Mouse (Mus musculus) embryonic facial prominence, embryonic 11.5 days (tissue): Measurements from ENCODE around the gene Coil. TPM values are rescaled to one million over a fixed set of nuclear protein-coding genes. Genes with fewer than 3 reads are reported as not detected.

Source experiments
- ATAC-seq: fragments of 200-750 bp; cut with Nextera tagmentation; replicated peaks from 2 replicates; pipeline ENCODE4 v1.8.0; 2017; ENCODE audit warnings: low read depth; ENCODE audit not compliant: insufficient number of reproducible peaks, low FRiP score, low TSS enrichment
- DNase-seq: peaks from one replicate; pipeline ENCODE4 v3.0.0-alpha.2; 2015; ENCODE audit warnings: low spot score
- H3K27ac ChIP-seq: fragments of 300-500 bp; sonication (generic); replicated peaks from 2 replicates; pipeline ENCODE4 v1.5.1; 2014; ENCODE audit warnings: mild to moderate bottlenecking, low read depth, low read length, control low read depth
- H3K27me3 ChIP-seq: fragments of 300-500 bp; sonication (generic); 2 replicates; pipeline ENCODE4 v1.6.1; 2014; ENCODE audit warnings: mild to moderate bottlenecking, low read length, moderate library complexity, mixed read lengths; ENCODE audit not compliant: control insufficient read depth, insufficient read depth
- H3K36me3 ChIP-seq: fragments of 300-500 bp; sonication (generic); replicated peaks from 2 replicates; pipeline ENCODE4 v1.6.1; 2014; ENCODE audit warnings: low read depth, mild to moderate bottlenecking, low read length, moderate library complexity, mixed read lengths; ENCODE audit not compliant: control insufficient read depth, insufficient read depth
- H3K4me1 ChIP-seq: fragments of 300-500 bp; sonication (generic); 2 replicates; pipeline ENCODE4 v1.6.1; 2014; ENCODE audit warnings: low read length, mixed read lengths; ENCODE audit not compliant: control insufficient read depth, insufficient read depth
- H3K4me2 ChIP-seq: fragments of 300-500 bp; sonication (generic); 2 replicates; pipeline ENCODE4 v1.6.1; 2014; ENCODE audit warnings: low read depth, mild to moderate bottlenecking, control low read depth, low read length, moderate library complexity
- H3K4me3 ChIP-seq: fragments of 300-500 bp; sonication (generic); 2 replicates; pipeline ENCODE4 v1.5.1; 2014; ENCODE audit warnings: low read depth, low read length, control low read depth
- H3K9ac ChIP-seq: fragments of 300-500 bp; sonication (generic); replicated peaks from 2 replicates; pipeline ENCODE4 v1.6.1; 2014; ENCODE audit warnings: mild to moderate bottlenecking, control low read depth, low read length
- H3K9me3 ChIP-seq: fragments of 300-500 bp; sonication (generic); replicated peaks from 2 replicates; pipeline ENCODE4 v1.6.1; 2016; ENCODE audit warnings: mild to moderate bottlenecking, low read length, inconsistent platforms, mixed read lengths; ENCODE audit not compliant: control insufficient read depth
- WGBS: fragments of 180-500 bp; shearing (Covaris S2); extraction: QIAGEN DNeasy Blood & Tissue Kit; methylation state at CpG from one replicate; pipeline ENCODE4 v1.1.7; 2014; 5-methylcytosine and 5-hydroxymethylcytosine counted together
- polyA plus RNA-seq: library from polyadenylated mRNA; unstranded; fragments of >200 nt; fragmentation: Nextera tagmentation; extraction: Ambion mirVana; gene quantifications from 2 replicates; pipeline ENCODE4 v1.2.1, GENCODE M21; 2014

Coil gene
- polyA plus RNA-seq, 1 experiment from 2014 or later = 22.2 TPM

- no peak overlapping the region for H3K4me3 ChIP-seq
- H3K27ac ChIP-seq = no peak overlapping the region
- H3K9me3 ChIP-seq = no peaks in the 10 kb centered on the region
- WGBS = 86% methylated on average over 5 of the region's 5 CpGs
- no peak overlapping the region for H3K9ac ChIP-seq
- peaks cover 13% of the 10 kb centered on the region for H3K27me3 ChIP-seq
- no peaks in the 10 kb centered on the region for H3K36me3 ChIP-seq
- ATAC-seq = no peak
- H3K4me1 ChIP-seq = no peaks in the 10 kb centered on the region
- H3K4me2 ChIP-seq = no peak overlapping the region
- no peak for DNase-seq
Measured at GRCm38 (mm10) chr11:89002068-89002467, 32.0 kb downstream of the Coil start.

GRCm38 (mm10) chr11:89002621-89003020 is 32.6 kb downstream of the Coil start:
- Histone ChIP-seq H3K4me2 (no peak overlapping the region), H3K4me3 (no peak overlapping the region), H3K9ac (no peak overlapping the region), H3K27me3 (peaks cover 13% of the 10 kb centered on the region), H3K36me3 (no peaks in the 10 kb centered on the region), H3K4me1 (no peaks in the 10 kb centered on the region), H3K27ac (no peak overlapping the region), H3K9me3 (no peaks in the 10 kb centered on the region)
- ATAC-seq (no peak), DNase-seq (no peak)
- 86% methylated on average over 5 of the region's 5 CpGs for WGBS

GRCm38 (mm10) chr11:89003078-89003477 is 33.0 kb downstream of the Coil start:
- Histone ChIP-seq H3K4me3 (no peak overlapping the region), H3K27ac (no peak overlapping the region), H3K4me2 (no peak overlapping the region), H3K36me3 (no peaks in the 10 kb centered on the region), H3K27me3 (peaks cover 13% of the 10 kb centered on the region), H3K9ac (no peak overlapping the region), H3K4me1 (no peaks in the 10 kb centered on the region), H3K9me3 (no peaks in the 10 kb centered on the region)
- DNase-seq (no peak), ATAC-seq (no peak)
- WGBS = 51% methylated on average over 6 of the region's 6 CpGs

- DNase-seq = no peak
- WGBS = 73% methylated on average over 4 of the region's 4 CpGs
- Histone ChIP-seq H3K4me2 (no peak overlapping the region), H3K4me1 (no peaks in the 10 kb centered on the region), H3K27ac (no peak overlapping the region), H3K27me3 (peaks cover 13% of the 10 kb centered on the region), H3K9ac (no peak overlapping the region), H3K4me3 (no peak overlapping the region), H3K9me3 (no peaks in the 10 kb centered on the region), H3K36me3 (no peaks in the 10 kb centered on the region)
- no peak for ATAC-seq
Measured at GRCm38 (mm10) chr11:89003726-89004125, 33.7 kb downstream of the Coil start.

- DNase-seq (no peak), ATAC-seq (no peak)
- Histone ChIP-seq H3K4me1 (no peaks in the 10 kb centered on the region), H3K27ac (no peak overlapping the region), H3K4me2 (no peak overlapping the region), H3K4me3 (no peak overlapping the region), H3K9me3 (no peaks in the 10 kb centered on the region), H3K36me3 (no peaks in the 10 kb centered on the region), H3K27me3 (no peaks in the 10 kb centered on the region), H3K9ac (no peak overlapping the region)
- WGBS = 58% methylated on average over 5 of the region's 5 CpGs
Measured at GRCm38 (mm10) chr11:89005473-89005872, 35.4 kb downstream of the Coil start.

GRCm38 (mm10) chr11:89006404-89006803 is 36.4 kb downstream of the Coil start:
- Histone ChIP-seq H3K4me3 (no peak overlapping the region), H3K9me3 (no peaks in the 10 kb centered on the region), H3K4me1 (no peaks in the 10 kb centered on the region), H3K27me3 (no peaks in the 10 kb centered on the region), H3K36me3 (no peaks in the 10 kb centered on the region), H3K9ac (no peak overlapping the region), H3K27ac (no peak overlapping the region), H3K4me2 (no peak overlapping the region)
- DNase-seq (no peak), ATAC-seq (no peak)

- H3K4me3 ChIP-seq = no peak overlapping the region
- H3K4me2 ChIP-seq = no peak overlapping the region
- no peaks in the 10 kb centered on the region for H3K9me3 ChIP-seq
- H3K4me1 ChIP-seq = no peaks in the 10 kb centered on the region
- DNase-seq (no peak), ATAC-seq (no peak)
- H3K27ac ChIP-seq = no peak overlapping the region
- 81% methylated on average over 3 of the region's 3 CpGs for WGBS
- no peak overlapping the region for H3K9ac ChIP-seq
- H3K36me3 ChIP-seq = no peaks in the 10 kb centered on the region
- H3K27me3 ChIP-seq = no peaks in the 10 kb centered on the region
Measured at GRCm38 (mm10) chr11:89007582-89007981, 37.5 kb downstream of the Coil start.

GRCm38 (mm10) chr11:89009066-89009465 is 39.0 kb downstream of the Coil start:
- Histone ChIP-seq H3K9ac (no peak overlapping the region), H3K27me3 (no peaks in the 10 kb centered on the region), H3K27ac (no peak overlapping the region), H3K36me3 (no peaks in the 10 kb centered on the region), H3K4me1 (no peaks in the 10 kb centered on the region), H3K4me2 (no peak overlapping the region), H3K9me3 (no peaks in the 10 kb centered on the region), H3K4me3 (no peak overlapping the region)
- 87% methylated on average over 9 of the region's 9 CpGs for WGBS
- DNase-seq = no peak
- no peak for ATAC-seq
